24 mouse cellular contexts compared by ENCODE assay signal in the genomic region with DNA sequence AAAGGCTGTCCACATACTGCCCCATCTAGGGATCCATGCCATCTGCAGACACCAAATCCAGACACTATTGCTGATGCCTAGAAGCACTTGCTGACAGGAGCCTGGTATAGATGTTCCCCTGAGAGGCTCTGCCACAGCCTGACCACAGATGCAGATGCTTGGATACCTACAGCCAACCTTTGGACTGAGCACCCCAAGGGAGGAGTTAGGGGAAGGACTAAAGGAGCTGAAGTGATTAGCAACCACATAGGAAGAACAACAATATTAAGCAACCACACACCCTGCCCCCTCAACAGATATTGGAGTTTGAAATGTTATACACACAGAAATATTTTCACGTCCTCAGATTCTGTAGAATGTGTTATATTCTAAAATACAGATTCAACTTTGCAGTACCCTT. TPM values are rescaled to one million over a fixed set of nuclear protein-coding genes. Genes with fewer than 3 reads are reported as not detected.
DNase-seq lines count a peak whose midpoint lies in the region; ATAC-seq and TF ChIP-seq lines count a peak whose summit lies in the region.
"Had no signal": no experiment of that assay in that cellular context is flagged by ENCODE, and none has a peak within 500 bp of the region (broad histone marks: within the 10 kb centered on the region; RNA-seq: fewer than 3 reads in every experiment).

No protein-coding gene starts in this region.

- no peak overlapping the region for H3K4me3 ChIP-seq in liver, embryonic 11.5 days (ENCODE audit: low read depth, low read length)
- no peak overlapping the region for H3K4me3 ChIP-seq in intestine, embryonic 15.5 days (replicated peaks)
- H3K4me3 ChIP-seq in intestine, postnatal 0 days (ENCODE audit: low read depth, low read length): no peak overlapping the region
- H3K4me3 ChIP-seq: embryonic facial prominence, embryonic 10.5 days; embryonic facial prominence, embryonic 12.5 days; forebrain, embryonic 13.5 days; forebrain, embryonic 15.5 days had no signal

- no peak overlapping the region for H3K4me2 ChIP-seq in liver, embryonic 11.5 days
- H3K4me2 ChIP-seq in intestine, embryonic 15.5 days (replicated peaks): no peak overlapping the region
- no peak overlapping the region for H3K4me2 ChIP-seq in intestine, postnatal 0 days (replicated peaks; ENCODE audit: low read depth)
- H3K4me2 ChIP-seq: embryonic facial prominence, embryonic 12.5 days; forebrain, embryonic 13.5 days; forebrain, embryonic 15.5 days had no signal

- H3K4me1 ChIP-seq in liver, embryonic 11.5 days (replicated peaks; ENCODE audit: control insufficient read depth, insufficient read depth, low read length): no peaks in the 10 kb centered on the region
- H3K4me1 ChIP-seq in intestine, embryonic 15.5 days (replicated peaks): no peaks in the 10 kb centered on the region
- H3K4me1 ChIP-seq in intestine, postnatal 0 days (replicated peaks; ENCODE audit: control insufficient read depth, insufficient read depth, low read length): no peaks in the 10 kb centered on the region
- H3K4me1 ChIP-seq: embryonic facial prominence, embryonic 10.5 days; embryonic facial prominence, embryonic 12.5 days; forebrain, embryonic 13.5 days; forebrain, embryonic 15.5 days had no signal

- no peak for TF ChIP-seq CTCF in intestine, postnatal 0 days (IDR thresholded peaks at IDR 0.05; ENCODE audit: low read depth)

- no peak for DNase-seq in liver, embryonic 11.5 days (ENCODE audit: low spot score)
- DNase-seq in liver: no peak
- no peak for DNase-seq in thymus, postnatal 10 days (ENCODE audit: low spot score in 2 of 2)
- DNase-seq: adrenal gland, adult 8-10 months; adrenal gland, postnatal 25 days; B cell, adult 2 months; cerebellum, adult 11 months; cerebellum, adult 18-20 months; cerebellum, adult 8-10 months; cerebellum, adult 9-11 months; cerebellum, postnatal 14 days; cerebellum, postnatal 36 days; forebrain, postnatal 0 days had no signal

- ATAC-seq in liver, embryonic 11.5 days (replicated peaks; ENCODE audit: low FRiP score): 0 out of 2 replicates have a peak, but pooled peaks have one; percentile 23
- peak; percentile 77; the same call in 1 of the 2 replicates for ATAC-seq in intestine, embryonic 15.5 days
- ATAC-seq in intestine, postnatal 0 days: peak; percentile 67; the same call in 1 of the 2 replicates
- ATAC-seq: activated CD4-positive, CD25-positive, alpha-beta regulatory T cell, adult 4 months; CD4-positive, CD25-positive, alpha-beta regulatory T cell, adult 4 months; forebrain, embryonic 13.5 days; forebrain, embryonic 15.5 days; forebrain, postnatal 0 days; Patski had no signal

- H3K27ac ChIP-seq in liver, embryonic 11.5 days (ENCODE audit: low read depth, low read length): no peak overlapping the region
- no peak overlapping the region for H3K27ac ChIP-seq in intestine, embryonic 15.5 days
- no peak overlapping the region for H3K27ac ChIP-seq in intestine, postnatal 0 days (ENCODE audit: low read depth, low read length)
- H3K27ac ChIP-seq: embryonic facial prominence, embryonic 10.5 days; embryonic facial prominence, embryonic 12.5 days; forebrain, embryonic 13.5 days; forebrain, embryonic 15.5 days had no signal

- H3K9ac ChIP-seq in liver, embryonic 11.5 days (ENCODE audit: low read depth, low read length): no peak overlapping the region
- no peak overlapping the region for H3K9ac ChIP-seq in intestine, embryonic 15.5 days
- H3K9ac ChIP-seq in intestine, postnatal 0 days (ENCODE audit: low read depth, low read length): no peak overlapping the region
- H3K9ac ChIP-seq: embryonic facial prominence, embryonic 12.5 days; forebrain, embryonic 13.5 days; forebrain, embryonic 15.5 days; forebrain, postnatal 0 days had no signal

- 76% methylated on average over 1 of the region's 1 CpGs for WGBS in liver, embryonic 11.5 days
- 75% methylated on average over 1 of the region's 1 CpGs for WGBS in intestine, embryonic 15.5 days
- WGBS in intestine, postnatal 0 days: 74% methylated on average over 1 of the region's 1 CpGs

- H3K27me3 ChIP-seq in liver, embryonic 11.5 days (replicated peaks; ENCODE audit: control insufficient read depth, insufficient read depth, low read length): no peaks in the 10 kb centered on the region
- no peaks in the 10 kb centered on the region for H3K27me3 ChIP-seq in intestine, embryonic 15.5 days (replicated peaks)
- H3K27me3 ChIP-seq in intestine, postnatal 0 days (replicated peaks; ENCODE audit: control insufficient read depth, insufficient read depth, low read length): no peaks in the 10 kb centered on the region
- H3K27me3 ChIP-seq: CH12.LX; embryonic facial prominence, embryonic 12.5 days; forebrain, embryonic 13.5 days; forebrain, embryonic 15.5 days; Patski had no signal

- H3K36me3 ChIP-seq in liver, embryonic 11.5 days (ENCODE audit: control insufficient read depth, insufficient read depth, low read length): no peaks in the 10 kb centered on the region
- no peaks in the 10 kb centered on the region for H3K36me3 ChIP-seq in intestine, embryonic 15.5 days
- no peaks in the 10 kb centered on the region for H3K36me3 ChIP-seq in intestine, postnatal 0 days (ENCODE audit: control insufficient read depth, insufficient read depth)
- H3K36me3 ChIP-seq: embryonic facial prominence, embryonic 10.5 days; embryonic facial prominence, embryonic 12.5 days; forebrain, embryonic 15.5 days; G1E had no signal

- H3K9me3 ChIP-seq in liver, embryonic 11.5 days (ENCODE audit: control insufficient read depth, low read length): no peaks in the 10 kb centered on the region
- no peaks in the 10 kb centered on the region for H3K9me3 ChIP-seq in intestine, embryonic 15.5 days
- no peaks in the 10 kb centered on the region for H3K9me3 ChIP-seq in intestine, postnatal 0 days (ENCODE audit: control insufficient read depth)
- H3K9me3 ChIP-seq: embryonic facial prominence, embryonic 10.5 days; embryonic facial prominence, embryonic 12.5 days; forebrain, embryonic 13.5 days; forebrain, embryonic 15.5 days; G1E had no signal

RNA-seq across cellular contexts. Expression of a gene that starts 53.9 kb away (rescaled TPM):
- polyA plus RNA-seq in liver, embryonic 11.5 days (2014; fragmentation: Nextera tagmentation; extraction: Ambion mirVana): 101 and 109 TPM in 2 replicates
- polyA plus RNA-seq in intestine, embryonic 15.5 days (2015; fragmentation: Nextera tagmentation; extraction: Ambion mirVana): 159 and 211 TPM in 2 replicates
- polyA plus RNA-seq in intestine, postnatal 0 days (2015; fragmentation: Nextera tagmentation; extraction: Ambion mirVana): 142 and 160 TPM in 2 replicates

Comparison
In these comparisons a context has a peak if more than half of its experiments do, and no peak if none do; other contexts are left out.
1. ATAC-seq: peak in every context shown above with its lines; median percentile 77 in intestine, embryonic 15.5 days; 67 in intestine, postnatal 0 days; 23 in liver, embryonic 11.5 days.